Mouse (Mus musculus): ENCODE measurements around the gene Cacna1i.

Cacna1i gene

GRCm38 (mm10) chr15:80334766-80335165, 47.7 kb downstream of the Cacna1i start:
- no peak for DNase-seq

DNA sequence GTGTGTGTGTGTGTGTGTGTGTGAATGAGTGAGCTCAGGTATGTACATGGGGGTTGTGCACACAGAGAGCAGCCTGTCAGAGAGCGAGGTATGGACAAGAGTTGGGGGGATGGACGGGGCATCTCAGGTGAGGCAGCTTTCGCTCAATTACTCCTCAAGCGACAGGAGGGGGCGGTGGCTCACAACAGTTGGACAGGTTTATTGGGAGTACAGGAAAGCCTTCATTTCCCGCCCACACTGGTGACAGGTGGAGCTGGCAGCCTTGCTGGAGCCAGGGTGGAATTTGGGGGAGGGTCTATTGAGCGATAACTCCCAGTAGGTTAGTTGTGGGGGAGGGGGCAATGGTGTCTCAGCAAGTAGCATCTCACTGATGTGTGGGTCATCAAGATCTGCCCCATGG, 48.2 kb downstream of the Cacna1i start:
- no peak for DNase-seq

DNA sequence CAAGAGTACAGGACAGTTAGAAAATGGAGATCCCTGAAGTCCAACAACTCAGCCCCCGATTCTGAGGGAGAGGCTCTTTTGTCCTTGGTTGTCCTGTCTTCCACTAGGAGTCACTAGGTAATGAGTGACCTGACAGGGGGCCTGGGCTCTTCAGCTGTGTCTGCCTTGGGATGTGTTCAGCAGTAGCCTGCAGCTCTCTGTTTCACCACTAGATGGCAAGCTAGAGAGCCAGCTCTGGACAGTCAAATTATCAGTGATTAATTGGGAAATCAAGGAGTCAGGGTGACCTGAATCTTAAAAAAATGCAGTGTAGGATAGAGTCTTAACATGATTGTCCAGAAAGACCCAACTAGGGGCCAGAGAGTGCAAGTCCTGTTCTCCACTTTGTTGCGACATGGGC, 53.3 kb downstream of the Cacna1i start:
- peak; percentile 53 for DNase-seq

DNA sequence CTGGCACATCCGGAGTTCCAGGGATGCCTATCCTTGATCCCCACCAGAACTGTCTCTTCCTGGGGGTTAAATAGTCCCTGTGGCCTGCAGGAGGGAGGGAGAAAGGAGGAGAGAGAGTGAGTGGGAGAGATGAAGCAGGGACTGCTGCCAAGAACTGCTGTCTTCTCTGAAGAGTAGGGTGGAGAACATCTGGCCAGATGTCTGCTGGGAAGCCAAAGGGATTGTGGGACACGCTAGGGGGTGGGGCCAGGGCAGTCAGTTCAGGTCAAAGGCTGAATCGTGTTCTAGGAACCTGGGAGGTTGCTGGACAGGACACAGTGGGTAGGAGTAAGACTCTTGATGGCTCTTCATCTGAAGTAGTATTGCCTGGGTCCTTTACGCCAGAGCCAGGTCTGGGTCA, 55.4 kb downstream of the Cacna1i start:
- DNase-seq = no peak

DNA sequence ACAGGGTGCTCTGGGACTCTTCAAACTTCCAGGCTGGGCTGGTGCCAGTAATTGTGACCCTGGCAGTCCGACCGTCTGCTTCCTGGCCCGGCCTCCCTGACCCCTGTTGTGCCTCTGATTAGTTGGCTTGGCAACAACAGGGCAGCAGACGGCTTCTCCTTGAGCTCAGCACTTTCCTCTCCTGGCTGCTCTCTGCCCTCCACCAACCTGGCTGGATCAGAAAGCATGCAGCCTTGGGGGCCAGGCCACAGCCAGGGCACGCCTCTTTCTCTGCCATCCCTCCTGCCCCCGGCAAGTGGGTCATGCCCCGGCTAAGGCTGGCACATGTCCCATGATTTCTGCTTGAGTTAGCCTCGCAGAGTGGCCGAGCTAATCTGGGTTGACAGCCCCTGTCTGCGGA, 56.0 kb downstream of the Cacna1i start:
- DNase-seq = no peak

- DNase-seq = no peak
Measured at GRCm38 (mm10) chr15:80343731-80344130, 56.7 kb downstream of the Cacna1i start.

GRCm38 (mm10) chr15:80346510-80346909, 59.5 kb downstream of the Cacna1i start:
- no peak for DNase-seq

- no peak for DNase-seq
Measured at GRCm38 (mm10) chr15:80350431-80350830, 63.4 kb downstream of the Cacna1i start.

DNA sequence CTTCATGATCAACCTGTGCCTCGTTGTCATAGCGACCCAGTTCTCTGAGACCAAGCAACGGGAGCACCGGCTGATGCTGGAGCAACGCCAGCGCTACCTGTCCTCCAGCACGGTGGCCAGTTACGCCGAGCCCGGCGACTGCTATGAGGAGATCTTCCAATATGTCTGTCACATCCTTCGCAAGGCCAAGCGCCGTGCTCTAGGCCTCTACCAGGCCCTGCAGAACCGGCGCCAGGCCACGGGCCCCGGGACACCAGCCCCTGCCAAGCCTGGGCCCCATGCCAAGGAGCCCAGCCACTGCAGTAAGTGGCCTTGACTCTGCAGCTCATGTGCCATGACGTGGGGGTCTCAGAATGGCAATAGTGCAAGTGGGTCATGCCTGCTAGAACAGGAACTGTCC, 71.8 kb downstream of the Cacna1i start:
- DNase-seq = no peak

GRCm38 (mm10) chr15:80361780-80362508, 74.9 kb downstream of the Cacna1i start:
- DNase-seq = no peak

- DNase-seq = no peak
Measured at GRCm38 (mm10) chr15:80362509-80363172, 75.6 kb downstream of the Cacna1i start.

DNA sequence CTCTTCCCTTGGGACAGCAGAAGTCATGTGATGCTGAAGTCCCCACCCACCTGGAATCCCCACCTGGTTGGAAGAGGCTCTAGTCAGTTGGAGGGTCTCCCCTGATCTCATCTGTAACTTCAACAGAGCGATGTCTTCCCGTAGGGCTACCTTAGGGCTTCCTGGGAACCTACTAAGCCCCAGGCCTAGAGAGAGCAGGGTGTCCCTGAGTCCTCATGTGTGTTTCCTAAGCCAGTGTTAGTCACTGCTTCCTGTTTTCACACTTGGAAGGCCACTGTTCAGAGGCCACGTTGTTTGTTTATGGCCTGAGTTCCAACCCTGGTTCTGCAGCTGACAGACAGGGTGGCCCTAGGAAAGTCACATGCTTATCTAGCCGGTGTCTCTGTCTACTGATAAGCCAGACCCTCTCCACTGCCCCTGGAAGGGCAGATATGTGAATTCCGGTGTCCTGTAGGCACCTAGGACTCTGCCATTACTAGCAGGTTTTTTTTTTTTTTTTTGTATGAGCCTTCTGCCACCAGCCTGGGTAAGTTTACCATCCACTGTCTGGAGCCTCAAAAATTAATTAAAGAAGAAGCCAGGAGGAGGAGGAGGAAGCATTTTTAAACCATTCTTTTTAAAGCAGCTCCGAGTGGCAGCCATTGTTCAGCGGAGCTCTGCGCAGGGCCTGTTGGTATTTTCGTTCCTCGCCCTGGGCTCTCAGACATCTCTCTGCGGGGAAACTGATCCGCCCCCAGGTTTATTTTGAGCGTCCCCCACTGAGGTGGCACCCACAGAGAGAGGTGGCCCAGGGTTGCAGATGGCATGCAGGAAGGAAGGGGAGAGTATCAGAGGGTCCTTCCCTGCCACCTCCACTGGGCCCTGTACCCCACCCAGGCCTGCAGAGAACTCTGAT, 77.0 kb downstream of the Cacna1i start:
- DNase-seq = peak; percentile 30

DNA sequence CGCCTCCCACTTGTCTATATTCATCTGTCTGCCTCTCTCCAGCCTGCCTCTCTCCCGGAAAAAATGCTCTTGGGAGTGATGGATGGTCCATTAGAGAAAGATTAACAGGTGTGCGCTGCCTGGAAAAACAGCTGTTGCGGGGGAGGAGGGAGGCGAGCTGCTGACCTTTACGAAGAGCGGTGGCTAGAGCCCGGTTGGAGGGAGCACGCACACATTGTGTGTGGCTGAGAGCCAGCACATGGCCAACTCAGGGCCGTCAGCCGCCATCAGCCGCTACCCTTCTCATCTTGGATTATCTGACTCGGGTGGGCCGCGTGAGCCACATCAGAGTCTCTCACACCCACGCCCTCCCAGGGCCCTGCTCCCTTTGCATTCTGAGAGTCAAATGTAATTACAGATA, 79.9 kb downstream of the Cacna1i start:
- peak; percentile 20 for DNase-seq

GRCm38 (mm10) chr15:80373219-80373964, 86.4 kb downstream of the Cacna1i start:
- DNase-seq = no peak

DNA sequence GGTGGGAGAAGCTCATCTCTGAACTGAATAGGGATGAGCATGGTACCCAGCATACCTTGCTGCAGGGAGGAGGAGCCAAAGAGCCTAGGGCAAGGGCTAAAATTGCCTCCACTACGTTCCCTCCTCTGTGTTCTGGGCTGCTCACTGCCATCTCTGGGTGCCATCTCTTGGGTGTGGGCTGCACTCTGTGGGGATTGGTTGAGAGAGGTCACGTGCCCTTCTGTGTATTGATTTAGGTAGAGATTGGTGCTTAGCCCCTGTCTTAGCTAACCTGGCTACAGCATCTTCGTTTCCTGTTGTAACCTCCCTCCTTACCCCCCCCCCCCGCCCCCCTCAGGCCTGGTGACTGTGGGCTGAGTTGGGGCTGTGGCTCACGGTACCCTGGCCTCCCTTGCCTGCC, 87.8 kb downstream of the Cacna1i start:
- DNase-seq = no peak

- DNase-seq = no peak
Measured at GRCm38 (mm10) chr15:80387185-80387584, 100.1 kb downstream of the Cacna1i start.

- no peak for DNase-seq
Measured at GRCm38 (mm10) chr15:80391791-80392190, 104.8 kb downstream of the Cacna1i start.

- DNase-seq = no peak
Measured at GRCm38 (mm10) chr15:80395035-80395434, 108.0 kb downstream of the Cacna1i start.

DNA sequence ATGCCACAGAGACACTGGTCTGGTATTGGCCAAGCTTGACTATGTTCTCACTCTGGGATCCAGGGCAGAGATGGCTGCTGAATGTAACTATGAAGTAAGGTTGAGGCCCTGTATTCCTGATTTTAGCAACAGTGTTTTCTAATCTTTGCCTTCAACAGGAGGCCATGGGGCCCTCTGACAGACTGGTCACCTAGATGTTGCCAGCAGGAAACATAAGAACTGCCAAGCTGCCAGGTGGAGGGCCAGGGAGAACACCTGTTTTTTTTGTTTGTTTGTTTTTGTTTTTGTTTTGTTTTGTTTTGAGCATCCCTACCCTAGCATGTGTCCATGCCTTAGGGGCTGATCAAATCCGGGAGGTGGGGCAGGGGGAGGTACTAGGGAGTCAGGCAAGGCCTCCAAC, 112.4 kb downstream of the Cacna1i start:
- DNase-seq = no peak

DNA sequence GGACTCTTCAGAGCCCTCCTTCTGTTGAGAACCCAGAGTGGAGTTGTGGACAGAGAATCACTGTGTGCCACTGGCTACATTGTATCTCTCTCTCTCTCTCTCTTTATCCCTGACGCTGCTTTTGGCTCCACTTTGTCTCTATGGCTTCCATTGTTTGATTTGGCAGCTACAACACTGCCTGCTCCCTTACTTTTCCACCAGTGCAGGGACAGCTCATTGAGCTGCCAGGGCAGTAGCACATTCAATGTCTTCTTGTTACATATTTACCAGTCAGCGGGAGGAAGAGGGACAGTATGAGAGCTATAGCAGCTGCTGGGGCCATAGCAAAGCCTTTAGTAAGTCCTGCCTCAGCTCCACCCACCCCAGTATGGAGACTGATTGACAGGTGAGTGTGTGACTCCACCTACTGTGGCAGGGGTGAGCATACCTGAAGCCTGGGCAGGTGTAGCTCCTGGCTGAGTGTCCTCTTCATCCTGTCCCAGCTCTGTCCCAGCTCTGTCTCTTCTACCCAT, 114.4 kb downstream of the Cacna1i start:
- no peak for DNase-seq

GRCm38 (mm10) chr15:80401980-80402379, 114.9 kb downstream of the Cacna1i start:
- no peak for DNase-seq

DNA sequence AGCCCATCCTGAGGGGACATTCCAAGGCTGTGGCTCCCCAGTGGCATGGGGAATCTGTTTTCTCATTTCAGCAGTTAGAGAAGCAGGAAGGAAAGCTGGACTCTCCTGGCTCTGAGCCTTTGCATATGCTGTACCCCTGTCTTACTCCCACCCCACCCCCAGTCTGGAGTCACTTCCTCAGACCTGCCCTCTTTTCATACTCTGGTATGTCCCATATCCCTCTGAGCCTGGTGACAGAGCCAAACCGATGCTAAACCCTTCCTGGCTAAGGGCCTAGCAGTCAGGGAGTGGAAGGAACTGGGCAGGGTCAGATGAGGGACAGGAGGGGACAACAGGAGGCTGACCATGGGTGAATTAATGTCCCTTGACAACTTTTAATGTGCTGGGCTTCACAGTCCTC, 120.8 kb downstream of the Cacna1i start:
- no peak for DNase-seq

DNA sequence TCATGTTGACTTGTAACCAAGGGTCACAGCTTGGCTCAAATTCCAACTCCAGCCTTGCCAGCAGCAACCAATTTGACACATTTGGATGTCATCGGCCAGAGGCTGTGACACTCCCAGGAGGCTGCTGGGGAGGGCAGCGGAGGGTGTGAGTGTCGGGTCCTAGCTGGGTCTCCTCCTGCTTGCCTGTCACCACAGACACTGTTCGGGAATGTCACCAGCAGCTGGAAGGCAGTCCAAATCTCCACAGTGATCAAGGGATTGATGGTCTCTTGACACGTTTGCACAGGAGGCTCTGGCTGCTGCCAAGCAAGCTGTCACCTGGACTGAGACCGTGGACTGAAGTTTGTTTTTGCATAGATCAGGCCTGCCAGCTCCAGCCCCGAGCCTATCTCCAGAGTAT, 123.6 kb downstream of the Cacna1i start:
- DNase-seq = no peak
